Mouse (Mus musculus) thymus, adult 2 months (tissue): ENCODE measurements around the gene Fscn1. TPM values are rescaled to one million over a fixed set of nuclear protein-coding genes. Genes with fewer than 3 reads are reported as not detected.
A peak's percentile ranks its signal among the peaks of the same experiment; 100 is the strongest.

Experiments
- DNase-seq: peaks from one replicate; pipeline ENCODE4 v3.0.0; 2021
- H3K27ac ChIP-seq: fragments of 200-500 bp; 2 replicates; pipeline ENCODE4 v1.5.1; 2012; ENCODE audit warnings: low read length, control low read depth; ENCODE audit not compliant: control insufficient read depth, insufficient read depth
- H3K27me3 ChIP-seq: fragments of 200-500 bp; 2 replicates; pipeline ENCODE4 v1.6.1; 2012; ENCODE audit warnings: mild to moderate bottlenecking, low read length, moderate library complexity, mixed read lengths; ENCODE audit not compliant: control insufficient read depth, insufficient read depth
- H3K36me3 ChIP-seq: fragments of 200-500 bp; 2 replicates; pipeline ENCODE4 v1.6.1; 2012; ENCODE audit warnings: mild to moderate bottlenecking, low read length, moderate library complexity; ENCODE audit not compliant: control insufficient read depth, insufficient read depth
- H3K4me1 ChIP-seq: fragments of 200-500 bp; replicated peaks from 2 replicates; pipeline ENCODE4 v1.6.1; 2012; ENCODE audit warnings: low read length; ENCODE audit not compliant: control insufficient read depth, insufficient read depth
- H3K4me3 ChIP-seq: fragments of 200-500 bp; 2 replicates; pipeline ENCODE4 v1.5.1; 2012; ENCODE audit warnings: mild to moderate bottlenecking, low read length, control low read depth, moderate library complexity; ENCODE audit not compliant: control insufficient read depth, insufficient read depth
- CTCF ChIP-seq: fragments of 200-500 bp; IDR thresholded peaks from 2 replicates; pipeline ENCODE4 v1.5.1; 2012; ENCODE audit warnings: mild to moderate bottlenecking, control low read depth, low read length, moderate library complexity, borderline replicate concordance; ENCODE audit not compliant: control insufficient read depth, poor library complexity, insufficient read depth; ENCODE audit errors: extremely low read depth
- POLR2A ChIP-seq: fragments of 200-500 bp; IDR thresholded peaks from 2 replicates; pipeline ENCODE4 v1.6.1; 2012; ENCODE audit warnings: mild to moderate bottlenecking, low read length, control low read depth, moderate library complexity; ENCODE audit not compliant: control insufficient read depth, poor library complexity, insufficient read depth; ENCODE audit errors: extremely low read depth
- WGBS: fragments of 180-500 bp; shearing (Covaris S2); methylation state at CpG from one replicate; pipeline ENCODE4 v1.1.7; 2018; 5-methylcytosine and 5-hydroxymethylcytosine counted together
- polyA plus RNA-seq: library from polyadenylated mRNA; depleted of rRNA; stranded (reverse); fragments of >200 nt; gene quantifications from 2 replicates; pipeline ENCODE4 v1.2.3, GENCODE M21; 2012

Fscn1 gene
- polyA plus RNA-seq, 1 experiment: 157 TPM

- WGBS: 21% methylated on average over 8 of the region's 8 CpGs
- H3K4me3 ChIP-seq: no peak overlapping the region
- H3K27me3 ChIP-seq: no peaks in the 10 kb centered on the region
- peak; percentile 87 for DNase-seq
- peaks cover 32% of the 10 kb centered on the region for H3K4me1 ChIP-seq
- peak overlapping the region; percentile 75 for H3K27ac ChIP-seq
- no peak for TF ChIP-seq POLR2A
- peak; percentile 48; the same call in 1 of the 2 replicates for TF ChIP-seq CTCF
- no peaks in the 10 kb centered on the region for H3K36me3 ChIP-seq
Observed at GRCm38 (mm10) chr5:142920311-142921073, 39.7 kb upstream of the Fscn1 start.

- Histone ChIP-seq H3K4me3 (no peak overlapping the region), H3K36me3 (no peaks in the 10 kb centered on the region), H3K4me1 (peaks cover 38% of the 10 kb centered on the region), H3K27me3 (no peaks in the 10 kb centered on the region), H3K27ac (peak overlapping the region; percentile 75)
- no peak for TF ChIP-seq CTCF
- TF ChIP-seq POLR2A: no peak
- 62% methylated on average over 6 of the region's 6 CpGs for WGBS
- DNase-seq: no peak
Observed at GRCm38 (mm10) chr5:142921074-142921459, 39.1 kb upstream of the Fscn1 start.

GRCm38 (mm10) chr5:142922251-142922650 lies 37.9 kb upstream of the Fscn1 start:
- peaks cover 40% of the 10 kb centered on the region for H3K4me1 ChIP-seq

GRCm38 (mm10) chr5:142923781-142924180 lies 36.4 kb upstream of the Fscn1 start:
- no peak for DNase-seq
- Histone ChIP-seq H3K4me3 (no peak overlapping the region), H3K4me1 (peaks cover 49% of the 10 kb centered on the region), H3K27me3 (no peaks in the 10 kb centered on the region), H3K27ac (no peak overlapping the region), H3K36me3 (no peaks in the 10 kb centered on the region)
- 82% methylated on average over 3 of the region's 3 CpGs for WGBS
- TF ChIP-seq CTCF (no peak), POLR2A (no peak)

More at GRCm38 (mm10) chr5:142922251-142922650, 37.9 kb upstream of the Fscn1 start:
- 77% methylated on average over 5 of the region's 5 CpGs for WGBS
- DNase-seq: no peak
- H3K27me3 ChIP-seq: no peaks in the 10 kb centered on the region
- no peak overlapping the region for H3K4me3 ChIP-seq
- no peak for TF ChIP-seq CTCF
- no peaks in the 10 kb centered on the region for H3K36me3 ChIP-seq
- no peak overlapping the region for H3K27ac ChIP-seq

- no peak for TF ChIP-seq CTCF
- TF ChIP-seq POLR2A: no peak
- no peak overlapping the region for H3K27ac ChIP-seq
- peaks cover 54% of the 10 kb centered on the region for H3K4me1 ChIP-seq
Observed at GRCm38 (mm10) chr5:142924336-142924959, 35.7 kb upstream of the Fscn1 start.

GRCm38 (mm10) chr5:142926204-142926939 lies 33.8 kb upstream of the Fscn1 start:
- Histone ChIP-seq H3K4me1 (peaks cover 42% of the 10 kb centered on the region), H3K4me3 (no peak overlapping the region), H3K27ac (peak overlapping the region; percentile 63), H3K27me3 (no peaks in the 10 kb centered on the region), H3K36me3 (no peaks in the 10 kb centered on the region)
- TF ChIP-seq POLR2A: no peak
- TF ChIP-seq CTCF: 0 out of 2 replicates have a peak, but pooled peaks have one; percentile 9
- WGBS: 9% methylated on average over 13 of the region's 13 CpGs
- DNase-seq: peak; percentile 37

More at GRCm38 (mm10) chr5:142924336-142924959, 35.7 kb upstream of the Fscn1 start:
- Histone ChIP-seq H3K36me3 (no peaks in the 10 kb centered on the region), H3K4me3 (no peak overlapping the region), H3K27me3 (no peaks in the 10 kb centered on the region)
- DNase-seq: no peak
- WGBS: 91% methylated on average over 12 of the region's 12 CpGs

GRCm38 (mm10) chr5:142926940-142927228 lies 33.3 kb upstream of the Fscn1 start:
- H3K4me3 ChIP-seq: no peak overlapping the region
- H3K4me1 ChIP-seq: peaks cover 41% of the 10 kb centered on the region
- 48% methylated on average over 3 of the region's 3 CpGs for WGBS

More at GRCm38 (mm10) chr5:142926940-142927228, 33.3 kb upstream of the Fscn1 start:
- TF ChIP-seq CTCF: no peak
- TF ChIP-seq POLR2A: no peak
- peak; percentile 21 for DNase-seq
- Histone ChIP-seq H3K36me3 (no peaks in the 10 kb centered on the region), H3K27ac (peak overlapping the region; percentile 63), H3K27me3 (no peaks in the 10 kb centered on the region)
